Mouse (Mus musculus) lung, postnatal 10 days (tissue): Measurements from ENCODE around the gene Hoxd4.

ENCODE experiments used
- DNase-seq: peaks from one replicate; pipeline ENCODE4 v3.0.0; 2021

Hoxd4 gene

DNA sequence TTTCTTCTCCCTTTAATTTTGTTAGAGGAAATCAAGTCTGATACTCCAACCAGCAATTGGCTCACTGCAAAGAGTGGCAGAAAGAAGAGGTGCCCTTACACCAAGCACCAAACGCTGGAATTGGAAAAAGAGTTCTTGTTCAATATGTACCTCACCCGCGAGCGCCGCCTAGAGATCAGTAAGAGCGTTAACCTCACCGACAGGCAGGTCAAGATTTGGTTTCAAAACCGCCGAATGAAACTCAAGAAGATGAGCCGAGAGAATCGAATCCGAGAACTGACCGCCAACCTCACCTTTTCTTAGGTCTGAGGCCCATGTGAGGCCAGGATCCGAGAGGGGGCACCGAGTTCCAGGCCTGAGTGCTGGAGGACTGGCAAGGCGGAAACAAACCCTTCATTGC lies 17.7 kb upstream of the Hoxd4 start:
- no peak for DNase-seq

DNA sequence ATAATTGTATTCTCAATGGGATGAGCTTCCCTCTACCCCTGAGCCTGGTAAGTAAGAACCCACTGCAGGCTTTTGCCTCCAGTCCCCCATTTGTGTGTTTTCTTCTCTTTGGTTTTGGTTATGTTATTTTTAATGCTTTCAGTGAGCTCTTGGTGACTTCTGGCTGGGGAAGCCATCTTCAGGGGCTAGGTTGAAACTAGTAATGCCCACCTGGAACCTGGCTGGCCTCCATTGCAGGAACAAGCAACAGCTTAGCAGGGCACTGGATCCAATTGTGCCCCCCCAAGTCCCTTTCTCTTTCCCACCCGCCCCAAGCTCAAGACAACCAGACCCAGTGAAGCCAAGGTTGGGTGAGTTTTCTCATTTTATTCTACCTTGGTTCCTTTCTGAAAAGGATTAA lies 16.3 kb upstream of the Hoxd4 start:
- no peak for DNase-seq

DNA sequence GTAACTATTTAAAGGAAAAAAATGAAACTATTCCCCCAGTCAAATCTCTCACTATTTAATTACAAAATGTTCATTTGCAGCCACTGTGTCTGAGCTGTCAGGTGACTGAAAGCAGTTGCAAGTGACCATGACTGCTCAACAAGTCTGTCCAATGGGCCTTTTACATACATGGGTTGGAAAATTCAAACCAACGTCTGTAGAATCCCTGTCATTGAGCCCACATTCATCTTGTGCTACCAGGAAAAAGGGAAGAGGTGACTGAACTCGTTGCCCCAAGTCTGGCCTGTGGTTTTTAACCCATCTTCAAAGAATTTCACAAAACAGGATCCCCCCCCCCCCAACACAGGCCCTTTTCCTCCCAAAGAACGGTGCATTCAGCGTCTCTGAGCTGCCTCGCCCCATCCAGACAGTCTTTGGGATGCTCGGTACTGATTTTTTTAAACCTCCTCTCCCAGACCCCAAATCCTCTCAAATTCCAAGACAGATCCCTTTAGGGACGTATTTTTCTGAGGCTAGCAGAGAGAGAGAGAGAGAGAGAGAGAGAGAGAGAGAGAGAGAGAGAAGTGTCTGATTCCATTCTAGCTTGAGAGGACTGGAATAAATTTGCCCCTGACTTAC lies 15.8 kb upstream of the Hoxd4 start:
- no peak for DNase-seq

DNA sequence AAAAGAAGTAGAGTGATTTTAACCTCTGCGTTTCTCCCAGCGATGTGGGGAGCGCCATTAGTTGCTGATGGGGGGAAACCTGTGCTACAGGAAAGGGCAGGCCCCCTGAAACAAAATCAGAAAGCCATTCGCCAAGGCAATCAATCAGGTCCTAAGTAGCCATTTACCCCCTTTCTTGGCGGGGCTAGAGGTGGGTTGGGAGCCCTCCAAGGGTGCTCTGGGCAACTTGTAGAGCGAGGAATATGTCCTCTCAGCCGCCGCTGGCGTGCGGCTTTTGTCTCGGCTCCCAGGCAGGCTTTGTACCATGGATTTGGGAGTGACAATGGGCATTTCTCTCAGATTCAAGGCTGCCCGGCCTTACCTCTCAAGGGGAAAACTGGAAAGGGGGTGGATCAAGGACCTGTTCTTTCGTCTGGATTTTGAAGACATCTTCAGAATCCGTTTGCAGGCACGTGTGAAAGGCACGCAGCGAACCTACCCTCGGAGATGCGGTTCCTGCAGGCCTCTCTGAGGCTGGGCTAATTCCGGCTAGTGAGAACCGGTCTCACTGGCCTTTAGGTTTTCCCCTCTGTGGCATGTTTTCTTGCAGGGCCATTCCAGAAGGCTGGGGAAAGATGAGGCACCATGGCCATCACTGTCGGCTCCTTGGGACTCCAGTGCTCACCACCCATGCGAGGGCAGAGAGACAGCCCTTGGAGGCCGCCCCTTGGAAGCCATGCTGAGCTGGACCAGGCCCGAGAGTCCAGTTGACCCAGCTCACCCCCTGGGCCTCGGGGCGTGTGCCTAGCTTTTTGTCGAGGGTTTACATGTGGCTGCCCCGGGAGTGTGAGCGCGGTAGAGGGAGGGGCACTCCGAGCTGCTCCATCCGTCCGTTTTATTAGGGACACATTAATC lies 15.0 kb upstream of the Hoxd4 start:
- no peak for DNase-seq

DNA sequence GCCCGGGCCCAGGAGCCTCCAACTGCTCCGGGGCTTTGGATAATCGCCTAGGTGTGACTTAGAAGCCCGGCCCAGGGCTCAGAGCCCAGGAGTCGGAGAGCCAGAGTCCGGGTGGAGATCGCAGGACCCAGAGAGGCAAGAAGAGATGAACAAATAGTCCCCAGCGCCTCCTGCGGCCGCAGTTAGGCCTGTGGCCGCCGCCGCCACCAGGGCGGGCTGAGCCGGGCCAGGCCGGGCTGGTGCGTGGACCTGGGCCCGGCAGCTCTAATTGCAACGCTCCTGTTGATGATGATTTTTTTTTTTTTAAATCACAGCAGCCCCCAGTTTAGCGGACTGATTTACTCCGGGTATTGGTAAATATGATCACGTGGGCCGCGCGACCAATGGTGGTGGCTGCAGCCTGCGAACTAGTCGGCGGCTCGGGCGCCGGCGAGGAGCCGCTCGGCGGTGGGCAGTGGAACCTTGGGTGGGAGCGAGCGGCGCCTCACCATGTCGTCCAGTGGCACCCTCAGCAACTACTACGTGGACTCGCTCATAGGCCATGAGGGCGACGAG lies 14.1 kb upstream of the Hoxd4 start, which contains the start of gene Hoxd9:
Hoxd9 (plus strand) TSS at position 161 of the 555 bp plus-strand sequence.
- no peak for DNase-seq

DNA sequence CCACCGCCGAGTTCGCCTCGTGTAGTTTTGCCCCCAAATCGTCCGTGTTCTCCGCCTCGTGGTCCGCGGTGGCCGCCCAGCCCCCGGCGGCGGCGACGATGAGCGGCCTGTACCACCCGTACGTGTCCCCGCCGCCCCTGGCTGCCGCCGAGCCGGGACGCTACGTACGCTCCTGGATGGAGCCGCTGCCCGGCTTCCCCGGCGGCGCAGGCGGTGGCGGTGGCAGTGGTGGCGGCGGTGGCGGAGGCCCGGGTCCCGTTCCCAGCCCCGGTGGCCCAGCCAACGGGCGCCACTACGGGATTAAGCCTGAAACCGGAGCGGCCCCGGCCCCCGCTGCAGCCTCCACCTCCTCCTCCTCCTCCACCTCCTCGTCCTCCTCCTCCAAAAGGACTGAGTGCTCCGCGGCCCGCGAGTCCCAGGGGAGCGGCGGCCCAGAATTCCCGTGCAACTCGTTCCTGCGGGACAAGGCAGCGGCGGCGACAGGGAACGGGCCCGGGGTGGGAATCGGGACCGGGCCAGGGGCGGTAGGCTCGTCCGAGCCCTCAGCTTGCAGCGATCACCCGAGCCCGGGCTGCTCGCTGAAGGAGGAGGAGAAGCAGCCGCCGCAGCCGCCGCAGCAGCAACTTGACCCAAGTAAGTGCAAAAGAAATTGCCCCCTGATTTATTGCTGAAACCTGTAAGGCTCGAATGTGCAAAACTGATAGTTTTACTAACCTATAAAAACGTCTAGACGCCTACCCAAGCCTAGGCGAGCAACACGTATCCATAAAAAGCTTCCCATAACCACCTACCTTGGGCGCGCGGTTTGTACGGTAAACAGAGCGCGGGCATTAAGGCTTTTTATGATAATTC lies 13.3 kb upstream of the Hoxd4 start:
- DNase-seq, result no peak

DNA sequence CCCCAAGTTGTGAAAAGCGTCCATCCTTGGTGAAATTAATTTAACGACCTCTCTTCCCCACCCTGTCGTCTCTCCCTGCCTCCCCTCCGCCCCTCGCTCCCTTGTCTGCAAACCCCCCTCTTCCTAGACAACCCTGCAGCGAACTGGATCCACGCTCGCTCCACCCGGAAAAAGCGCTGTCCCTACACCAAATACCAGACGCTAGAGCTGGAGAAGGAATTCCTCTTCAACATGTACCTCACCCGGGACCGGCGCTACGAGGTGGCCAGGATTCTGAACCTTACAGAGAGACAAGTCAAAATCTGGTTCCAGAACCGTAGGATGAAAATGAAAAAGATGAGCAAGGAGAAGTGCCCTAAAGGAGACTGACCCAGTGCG lies 12.7 kb upstream of the Hoxd4 start:
- DNase-seq, result no peak

DNA sequence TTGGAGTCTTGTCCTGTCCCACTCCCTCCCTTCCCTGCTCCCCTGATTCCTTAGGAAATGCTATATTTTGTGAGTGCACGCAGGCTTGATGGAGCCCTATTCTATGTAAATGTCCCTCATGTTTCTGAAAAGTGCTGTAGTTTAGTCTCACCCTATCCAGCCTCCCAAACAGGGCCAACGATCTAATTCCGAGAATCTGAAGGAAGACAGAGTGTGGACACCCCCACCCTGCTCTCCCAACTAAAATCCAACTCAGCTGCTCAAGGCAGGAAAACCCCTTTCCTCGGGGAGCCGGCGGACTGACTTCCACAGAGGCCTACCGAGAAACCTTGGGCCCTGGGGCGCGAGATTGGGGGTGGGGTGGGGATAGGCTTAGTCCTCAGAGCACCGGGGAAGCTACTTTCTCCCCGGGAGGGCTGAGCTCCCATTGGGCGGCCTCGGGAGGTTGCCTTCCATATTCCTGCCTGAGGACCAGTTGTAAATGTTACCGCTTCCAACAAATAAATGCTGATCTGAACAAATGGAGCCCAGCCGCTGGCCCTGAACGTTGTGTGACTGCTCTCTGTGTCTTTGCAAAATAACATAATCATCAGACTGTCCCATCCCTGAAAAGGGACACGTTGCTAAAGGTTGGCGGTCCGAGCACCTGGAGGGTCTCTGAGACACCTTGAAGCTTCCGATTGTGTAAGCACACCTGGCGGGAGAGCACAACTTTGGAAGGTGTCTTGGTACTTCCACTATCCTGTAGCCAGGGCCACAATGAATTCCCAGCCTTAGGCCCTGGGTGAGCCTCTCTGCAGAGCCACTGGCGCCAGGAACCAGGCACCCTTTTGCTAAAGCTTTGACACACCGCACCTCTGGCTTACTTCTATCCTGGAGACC lies 11.8 kb upstream of the Hoxd4 start:
- DNase-seq, result no peak

DNA sequence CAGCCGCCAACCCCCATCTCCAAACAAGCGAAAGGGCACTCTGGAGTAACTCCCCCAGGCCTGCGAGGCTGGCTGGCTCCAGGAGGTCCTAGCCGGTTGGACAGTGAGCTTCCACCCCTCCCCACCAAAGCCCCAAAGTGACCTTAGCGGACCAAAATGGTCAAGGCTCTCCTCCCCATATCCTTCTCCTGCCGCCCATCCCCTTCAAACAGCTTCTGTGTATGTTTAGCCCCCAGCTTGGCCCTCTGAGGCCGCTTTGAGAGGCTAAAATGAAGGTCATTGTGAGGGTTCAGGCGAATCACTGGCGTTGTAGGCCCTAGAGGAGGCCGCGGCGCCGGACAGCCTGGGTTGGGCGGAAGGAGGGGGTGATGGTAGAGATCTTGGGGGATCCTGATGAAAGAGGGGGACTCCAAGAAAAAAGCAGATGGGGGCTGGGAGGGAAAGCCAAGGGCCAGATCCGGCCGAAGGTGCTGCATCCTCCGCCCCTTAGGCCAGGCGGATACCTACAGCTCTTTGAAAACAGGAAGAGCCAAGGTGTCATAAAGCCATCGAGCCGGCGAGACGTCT lies 11.1 kb upstream of the Hoxd4 start:
- DNase-seq, result no peak

DNA sequence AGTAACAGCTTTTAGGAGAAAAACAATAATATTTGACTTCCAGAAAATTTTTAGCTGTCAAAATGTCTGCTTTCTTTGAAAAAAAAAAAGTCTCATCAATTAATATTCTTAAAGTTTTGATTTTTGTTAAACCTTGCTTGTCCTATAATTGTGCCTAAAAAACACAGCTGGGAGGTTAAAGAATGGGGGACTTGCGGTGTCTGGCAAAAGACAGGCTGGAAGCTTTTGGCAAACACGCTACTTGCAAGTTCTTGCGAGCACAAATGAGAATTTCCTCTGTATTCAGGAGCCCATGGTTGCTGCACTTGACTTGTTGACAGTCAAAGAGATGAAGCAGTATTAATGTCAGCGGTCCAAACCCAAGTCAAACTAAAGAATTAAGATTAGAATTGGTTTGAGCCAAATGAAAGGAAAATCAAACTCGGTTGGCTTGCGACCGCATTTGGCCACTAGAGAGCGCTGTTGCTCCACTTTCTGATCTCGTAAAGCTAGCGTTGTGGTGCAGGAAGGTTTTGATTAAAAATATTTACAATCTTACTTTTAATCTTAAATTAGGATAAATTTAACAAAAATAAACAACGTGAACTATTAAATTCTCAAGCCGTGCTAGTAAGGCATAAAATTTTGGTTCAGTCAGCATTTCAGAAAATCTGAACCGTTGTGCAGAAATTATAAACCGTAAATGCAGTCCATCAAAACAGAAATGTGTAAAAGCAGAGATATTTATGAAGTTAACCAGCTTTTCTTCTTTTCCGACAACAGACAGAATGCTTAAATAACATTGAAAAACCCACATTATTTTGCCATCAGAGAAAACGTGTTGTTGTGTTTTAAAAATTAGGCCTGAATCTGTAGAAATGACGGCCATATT lies 9.5 kb upstream of the Hoxd4 start:
- peak; percentile 81 for DNase-seq

DNA sequence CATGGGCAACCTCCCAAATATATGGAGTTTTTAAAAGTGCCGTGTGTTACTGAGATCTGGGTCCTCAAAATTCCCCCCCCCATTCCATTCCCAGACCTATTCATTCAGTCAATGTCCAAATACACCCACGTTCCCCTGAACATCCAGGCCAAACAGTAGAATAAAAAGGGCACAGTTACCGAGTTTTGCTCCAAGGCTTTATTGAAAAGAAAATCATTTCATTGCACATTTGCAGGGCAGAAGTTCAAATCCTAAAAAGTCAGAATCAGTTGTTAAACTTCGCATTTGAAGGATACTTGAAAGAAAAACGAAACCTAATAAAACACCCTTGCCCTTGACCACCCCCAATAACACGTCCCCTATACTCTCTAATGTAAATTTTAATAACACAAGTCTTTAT lies 8.9 kb upstream of the Hoxd4 start:
- no peak for DNase-seq

DNA sequence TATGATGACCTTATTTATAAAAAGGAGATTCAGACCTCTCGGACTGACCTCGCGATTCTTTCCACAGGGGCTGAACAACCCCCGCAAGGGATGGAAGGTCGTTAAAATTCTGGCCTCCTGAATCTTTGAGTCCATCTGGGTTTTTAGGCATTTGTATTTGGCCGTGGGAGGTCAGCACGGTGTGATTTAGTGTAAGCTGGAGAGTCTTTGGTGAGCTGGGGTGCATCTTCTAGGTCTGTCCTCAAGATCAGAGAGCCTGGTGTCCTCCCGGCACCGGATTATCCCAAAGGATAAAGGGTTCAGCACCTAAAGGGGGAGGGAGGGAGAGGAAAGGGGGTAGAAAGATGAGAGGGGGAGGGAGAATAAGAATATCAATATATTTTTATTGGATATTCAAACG lies 8.4 kb upstream of the Hoxd4 start:
- no peak for DNase-seq

DNA sequence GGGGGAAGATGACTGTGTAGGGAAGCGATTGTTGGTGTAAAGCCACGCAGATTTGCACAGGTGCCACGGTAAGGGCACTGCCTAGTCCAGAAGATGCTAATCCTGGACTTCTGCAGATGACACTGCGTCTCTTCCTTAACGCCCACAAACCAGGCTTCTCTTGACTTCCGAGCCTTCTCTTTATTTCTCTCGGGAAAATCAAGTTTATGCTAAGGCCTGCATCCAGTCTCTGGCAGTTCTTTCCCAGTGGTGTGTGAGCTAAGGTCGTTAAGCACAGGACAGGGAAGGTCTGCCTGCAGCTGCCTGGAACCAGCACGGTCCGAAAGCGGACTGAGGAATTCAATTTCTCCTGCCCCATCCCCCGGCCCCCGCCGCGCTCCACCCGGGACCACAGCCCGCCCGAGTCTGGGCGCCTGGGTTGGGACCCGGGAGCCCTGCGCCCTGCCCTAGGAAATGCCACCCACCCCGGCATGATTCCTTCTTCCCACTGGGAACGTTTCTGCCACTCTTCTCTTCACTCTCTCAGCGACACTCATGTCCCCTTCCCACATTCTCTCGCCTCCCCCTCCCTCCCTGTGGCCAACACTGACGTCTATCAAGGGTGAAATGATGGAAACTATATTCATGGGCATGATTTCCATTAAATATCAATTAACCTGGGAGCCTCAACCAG lies 7.9 kb upstream of the Hoxd4 start:
- DNase-seq, result no peak

DNA sequence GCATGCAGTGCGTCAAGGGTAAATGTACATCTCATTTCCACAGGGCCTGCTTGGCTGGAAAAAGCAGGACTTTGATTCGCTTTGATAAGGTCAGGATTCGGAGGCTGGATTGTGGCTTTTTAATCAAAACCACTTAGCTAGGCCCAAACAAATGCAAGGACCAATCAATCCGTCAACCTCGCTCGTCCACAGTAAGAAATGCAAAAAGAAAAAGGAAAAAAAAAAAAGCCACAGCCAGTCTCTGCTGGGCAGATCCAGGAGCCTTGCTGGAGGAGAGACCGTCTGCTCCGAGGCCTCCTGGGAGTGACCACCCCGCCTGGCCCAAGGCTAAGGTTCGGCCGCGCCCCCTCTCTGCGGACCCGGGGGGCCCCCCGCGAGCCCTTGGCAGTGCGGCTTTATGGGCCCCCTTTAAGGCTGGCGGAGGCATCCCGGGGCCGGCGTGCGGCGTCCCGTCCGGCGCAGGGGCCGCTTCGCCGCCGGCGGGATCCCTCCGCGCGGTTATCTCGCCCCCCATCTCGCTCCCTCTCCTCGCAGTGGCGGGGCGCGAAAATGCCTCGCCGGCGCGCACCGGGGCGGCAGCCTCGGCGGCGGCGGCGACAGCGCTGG lies 7.2 kb upstream of the Hoxd4 start, which contains the start of gene Hoxd8:
Hoxd8 (plus strand) TSS at position 223 of the 606 bp plus-strand sequence.
- peak; percentile 35 for DNase-seq

DNA sequence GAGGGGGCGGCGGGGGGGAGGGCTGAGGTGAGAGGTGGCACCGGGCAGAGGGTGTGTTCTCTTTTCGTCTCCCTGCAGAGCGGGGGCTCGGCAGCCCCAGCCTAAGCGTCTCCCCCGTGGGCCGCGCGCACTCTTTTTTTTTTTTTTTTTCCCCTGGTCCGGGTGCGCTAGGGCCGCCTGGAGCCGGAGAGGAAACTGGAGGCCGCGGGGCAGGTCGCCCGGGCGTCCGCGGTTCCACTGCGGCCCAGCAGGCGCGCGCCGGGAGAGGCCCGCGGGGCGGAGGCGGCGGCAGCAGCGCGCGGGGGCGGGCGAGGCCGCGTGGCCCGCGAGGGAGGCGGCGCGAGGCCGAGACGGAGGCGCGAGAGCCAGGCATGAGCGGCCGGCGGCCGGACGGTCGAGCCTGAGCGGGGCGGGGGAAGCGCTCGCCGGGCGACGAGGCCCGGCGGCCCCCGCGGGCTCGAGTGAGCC lies 6.7 kb upstream of the Hoxd4 start:
- no peak for DNase-seq

DNA sequence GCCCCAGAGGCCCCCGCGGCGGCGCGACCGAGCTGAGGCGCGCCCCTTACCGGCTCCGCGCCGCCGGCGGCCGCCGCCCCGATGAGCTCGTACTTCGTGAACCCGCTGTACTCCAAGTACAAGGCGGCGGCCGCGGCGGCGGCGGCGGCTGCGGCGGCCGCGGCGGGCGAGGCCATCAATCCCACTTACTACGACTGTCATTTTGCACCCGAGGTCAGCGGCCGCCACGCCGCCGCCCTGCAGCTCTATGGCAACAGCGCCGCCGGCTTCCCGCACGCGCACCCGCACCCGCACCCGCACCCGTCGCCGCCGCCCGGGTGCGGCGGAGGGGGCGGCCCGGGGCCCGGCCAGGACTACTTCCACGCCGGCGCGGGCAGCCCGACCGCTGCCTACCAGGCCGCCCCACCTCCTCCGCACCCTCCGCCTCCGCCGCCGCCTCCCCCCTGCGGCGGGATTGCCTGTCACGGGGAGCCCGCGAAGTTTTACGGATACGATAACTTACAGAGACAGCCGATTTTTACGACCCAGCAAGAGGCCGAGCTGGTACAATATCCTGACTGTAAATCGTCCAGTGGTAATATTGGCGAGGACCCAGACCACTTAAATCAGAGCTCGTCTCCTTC lies 6.2 kb upstream of the Hoxd4 start:
- DNase-seq, result no peak

DNA sequence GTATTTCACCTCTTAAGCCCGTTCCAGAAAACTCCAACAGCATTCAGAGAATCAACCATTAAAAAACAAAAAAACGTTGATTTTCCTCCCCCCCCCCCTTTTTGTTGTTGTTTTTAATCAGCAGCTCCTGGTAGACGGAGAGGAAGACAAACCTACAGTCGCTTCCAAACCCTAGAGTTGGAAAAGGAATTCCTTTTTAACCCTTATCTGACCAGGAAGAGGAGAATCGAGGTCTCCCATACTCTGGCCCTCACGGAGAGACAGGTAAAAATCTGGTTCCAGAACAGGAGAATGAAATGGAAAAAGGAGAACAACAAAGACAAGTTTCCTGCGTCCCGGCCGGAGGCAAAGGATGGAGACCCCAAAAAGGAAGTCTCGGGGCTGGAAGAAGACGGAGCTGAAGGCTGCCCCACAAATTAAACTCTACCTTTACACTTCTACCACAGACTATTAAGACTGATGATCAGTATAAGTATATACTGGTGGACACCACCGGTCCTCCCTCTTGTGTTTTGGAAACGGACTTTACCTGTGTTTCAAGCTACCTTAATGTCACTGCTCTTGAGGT lies 5.3 kb upstream of the Hoxd4 start:
- DNase-seq, result no peak

DNA sequence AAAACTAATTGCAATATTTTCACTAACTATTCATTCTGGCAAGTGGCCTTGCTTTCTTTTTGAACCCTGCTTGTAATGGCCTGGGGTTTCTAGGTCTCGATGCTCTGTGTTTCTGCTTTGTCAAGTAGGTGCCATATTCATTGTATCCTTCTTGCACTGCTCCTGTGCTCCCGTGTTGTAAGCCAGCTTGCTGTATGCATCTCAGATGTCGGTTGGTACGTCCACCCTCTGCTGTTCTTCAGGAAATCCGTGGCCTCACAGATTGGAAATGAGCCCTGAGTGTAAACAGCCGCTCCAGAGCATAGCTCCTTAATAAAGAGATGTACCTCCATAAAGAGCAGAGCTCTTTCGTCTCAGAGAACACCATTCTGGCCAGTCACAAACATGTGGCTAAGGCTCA lies 4.1 kb upstream of the Hoxd4 start:
- DNase-seq, result no peak

DNA sequence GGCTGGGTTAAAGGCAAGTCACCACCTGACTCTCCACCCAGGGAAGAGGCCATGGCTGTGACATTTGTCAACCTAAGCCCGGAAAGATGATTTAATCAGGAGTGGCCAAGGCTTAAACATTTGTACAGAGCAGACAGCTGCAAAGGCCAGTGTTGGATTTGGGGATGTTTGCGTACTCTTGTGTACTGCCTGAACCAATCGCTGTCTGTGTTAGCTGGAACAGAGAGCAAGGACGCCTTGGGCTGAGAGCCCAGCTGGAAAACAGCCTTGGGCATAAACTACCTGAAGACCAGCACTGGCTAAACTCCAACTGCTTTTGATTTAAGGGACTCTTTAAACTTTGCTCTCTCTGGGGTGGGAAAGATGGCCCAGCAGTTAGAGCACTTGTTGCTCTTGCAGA lies 3.1 kb upstream of the Hoxd4 start:
- DNase-seq, result no peak
